Mouse (Mus musculus) forebrain, embryonic 12.5 days (tissue): ENCODE data around the gene Vkorc1. TPM values are rescaled to one million over a fixed set of nuclear protein-coding genes. Genes with fewer than 3 reads are reported as not detected.

Experiments used
- ATAC-seq: fragments of 200-750 bp; cut with Nextera tagmentation; 2 replicates; pipeline ENCODE4 v1.8.0; 2017; ENCODE audit warnings: moderate TSS enrichment; ENCODE audit not compliant: low FRiP score
- H3K27ac ChIP-seq: fragments of 300-500 bp; sonication (generic); 2 replicates; pipeline ENCODE4 v1.5.1; 2016; ENCODE audit warnings: mild to moderate bottlenecking
- H3K27me3 ChIP-seq: fragments of 300-500 bp; sonication (generic); 2 replicates; pipeline ENCODE4 v1.6.1; 2016; ENCODE audit warnings: mild to moderate bottlenecking
- H3K36me3 ChIP-seq: fragments of 300-500 bp; sonication (generic); replicated peaks from 2 replicates; pipeline ENCODE4 v1.6.1; 2016; ENCODE audit warnings: mild to moderate bottlenecking
- H3K4me1 ChIP-seq: fragments of 300-500 bp; sonication (generic); 2 replicates; pipeline ENCODE4 v1.6.1; 2016
- H3K4me2 ChIP-seq: fragments of 300-500 bp; sonication (generic); 2 replicates; pipeline ENCODE4 v1.6.1; 2016; ENCODE audit warnings: mild to moderate bottlenecking, moderate library complexity
- H3K4me3 ChIP-seq: fragments of 300-500 bp; sonication (generic); replicated peaks from 2 replicates; pipeline ENCODE4 v1.5.1; 2016; ENCODE audit warnings: mild to moderate bottlenecking
- H3K9ac ChIP-seq: fragments of 300-500 bp; sonication (generic); 2 replicates; pipeline ENCODE4 v1.6.1; 2016; ENCODE audit warnings: mild to moderate bottlenecking
- H3K9me3 ChIP-seq: fragments of 300-500 bp; sonication (generic); 2 replicates; pipeline ENCODE4 v1.6.1; 2016
- WGBS: fragments of 180-500 bp; shearing (Covaris S2); methylation state at CpG from one replicate; pipeline ENCODE4 v1.1.7; 2016; 5-methylcytosine and 5-hydroxymethylcytosine counted together
- polyA plus RNA-seq: library from polyadenylated mRNA; unstranded; fragments of >200 nt; fragmentation: Nextera tagmentation; extraction: Ambion mirVana; gene quantifications from 2 replicates; pipeline ENCODE4 v1.2.1, GENCODE M21; 2016

The Vkorc1 gene
- polyA plus RNA-seq, 1 experiment from 2014 or later, result 46.6 TPM

GRCm38 (mm10) chr7:127890798-127891197 lies 4.6 kb downstream of the Vkorc1 start, which contains the start of gene Prss53:
Gene Prss53, minus strand, starts transcription at chr7:127890970.
- 41% methylated on average over 4 of the region's 4 CpGs for WGBS
- Histone ChIP-seq H3K27ac (no peak within 1 kb of the TSS), H3K27me3 (no peaks in the 10 kb centered on the region), H3K4me2 (no peak within 1 kb of the TSS), H3K9me3 (no peaks in the 10 kb centered on the region), H3K9ac (no peak within 1 kb of the TSS), H3K4me3 (no peak within 1 kb of the TSS), H3K36me3 (peaks cover 56% of the 10 kb centered on the region), H3K4me1 (peaks cover 10% of the 10 kb centered on the region)
- ATAC-seq, result no peak

GRCm38 (mm10) chr7:127888821-127889220 lies 6.6 kb downstream of the Vkorc1 start:
- 76% methylated on average over 3 of the region's 3 CpGs for WGBS
- Histone ChIP-seq H3K9me3 (no peaks in the 10 kb centered on the region), H3K9ac (no peak overlapping the region), H3K4me3 (no peak overlapping the region), H3K4me1 (peaks cover 5% of the 10 kb centered on the region), H3K36me3 (peaks cover 75% of the 10 kb centered on the region), H3K4me2 (no peak overlapping the region), H3K27me3 (no peaks in the 10 kb centered on the region), H3K27ac (no peak overlapping the region)
- no peak for ATAC-seq

- WGBS, result 85% methylated on average over 3 of the region's 3 CpGs
- no peak for ATAC-seq
- Histone ChIP-seq H3K4me3 (no peak overlapping the region), H3K27me3 (no peaks in the 10 kb centered on the region), H3K27ac (no peak overlapping the region), H3K4me2 (no peak overlapping the region), H3K9ac (no peak overlapping the region), H3K4me1 (peaks cover 16% of the 10 kb centered on the region), H3K36me3 (peaks cover 79% of the 10 kb centered on the region), H3K9me3 (no peaks in the 10 kb centered on the region)
Observed at GRCm38 (mm10) chr7:127887781-127888180, 7.6 kb downstream of the Vkorc1 start.

GRCm38 (mm10) chr7:127887191-127887590 lies 8.2 kb downstream of the Vkorc1 start:
- Histone ChIP-seq H3K27me3 (no peaks in the 10 kb centered on the region), H3K27ac (no peak overlapping the region), H3K4me3 (no peak overlapping the region), H3K4me2 (no peak overlapping the region), H3K36me3 (peaks cover 85% of the 10 kb centered on the region), H3K9ac (no peak overlapping the region), H3K9me3 (no peaks in the 10 kb centered on the region), H3K4me1 (peaks cover 22% of the 10 kb centered on the region)
- WGBS, result 86% methylated on average over 8 of the region's 8 CpGs
- no peak for ATAC-seq

GRCm38 (mm10) chr7:127886551-127886950 lies 8.9 kb downstream of the Vkorc1 start:
- H3K9ac ChIP-seq, result no peak overlapping the region

GRCm38 (mm10) chr7:127885951-127886350 lies 9.5 kb downstream of the Vkorc1 start:
- 80% methylated on average over 6 of the region's 6 CpGs for WGBS
- H3K4me3 ChIP-seq, result no peak overlapping the region
- H3K4me1 ChIP-seq, result peaks cover 22% of the 10 kb centered on the region
- H3K9ac ChIP-seq, result no peak overlapping the region
- H3K4me2 ChIP-seq, result no peak overlapping the region
- no peak overlapping the region for H3K27ac ChIP-seq
- H3K27me3 ChIP-seq, result no peaks in the 10 kb centered on the region
- ATAC-seq, result no peak
- no peaks in the 10 kb centered on the region for H3K9me3 ChIP-seq
- H3K36me3 ChIP-seq, result peaks cover 98% of the 10 kb centered on the region

More at GRCm38 (mm10) chr7:127886551-127886950, 8.9 kb downstream of the Vkorc1 start:
- 93% methylated on average over 6 of the region's 6 CpGs for WGBS
- Histone ChIP-seq H3K27ac (no peak overlapping the region), H3K27me3 (no peaks in the 10 kb centered on the region), H3K36me3 (peaks cover 92% of the 10 kb centered on the region), H3K4me3 (no peak overlapping the region), H3K9me3 (no peaks in the 10 kb centered on the region), H3K4me1 (peaks cover 22% of the 10 kb centered on the region), H3K4me2 (no peak overlapping the region)
- no peak for ATAC-seq

GRCm38 (mm10) chr7:127880431-127880830 lies 15.0 kb downstream of the Vkorc1 start:
- 87% methylated on average over 12 of the region's 12 CpGs for WGBS
- Histone ChIP-seq H3K9ac (no peak overlapping the region), H3K4me3 (no peak overlapping the region), H3K4me2 (no peak overlapping the region), H3K36me3 (peaks cover 77% of the 10 kb centered on the region), H3K27ac (no peak overlapping the region), H3K9me3 (no peaks in the 10 kb centered on the region), H3K27me3 (no peaks in the 10 kb centered on the region), H3K4me1 (peaks cover 31% of the 10 kb centered on the region)
- no peak for ATAC-seq

GRCm38 (mm10) chr7:127879301-127879700 lies 16.1 kb downstream of the Vkorc1 start:
- H3K27ac ChIP-seq, result no peak overlapping the region
- no peaks in the 10 kb centered on the region for H3K27me3 ChIP-seq
- no peak overlapping the region for H3K4me3 ChIP-seq
- H3K4me1 ChIP-seq, result peaks cover 34% of the 10 kb centered on the region
- H3K9ac ChIP-seq, result no peak overlapping the region
- no peaks in the 10 kb centered on the region for H3K9me3 ChIP-seq
- no peak for ATAC-seq
- 95% methylated on average over 9 of the region's 9 CpGs for WGBS
- no peak overlapping the region for H3K4me2 ChIP-seq
- peaks cover 66% of the 10 kb centered on the region for H3K36me3 ChIP-seq

GRCm38 (mm10) chr7:127876467-127877348 lies 18.7 kb downstream of the Vkorc1 start, which contains the start of gene Zfp668:
Gene Zfp668, minus strand, starts transcription at chr7:127876828.
- Histone ChIP-seq H3K4me2 (peak within 1 kb of the TSS; percentile 92), H3K4me1 (peaks cover 26% of the 10 kb centered on the region), H3K9ac (peak within 1 kb of the TSS; percentile 97), H3K27ac (peak within 1 kb of the TSS; percentile 100), H3K36me3 (peaks cover 46% of the 10 kb centered on the region), H3K9me3 (no peaks in the 10 kb centered on the region), H3K4me3 (peak within 1 kb of the TSS; percentile 95), H3K27me3 (no peaks in the 10 kb centered on the region)
- peak; percentile 64 for ATAC-seq
- WGBS, result under 1% methylated on average over 60 of the region's 60 CpGs

- Histone ChIP-seq H3K9ac (peak within 1 kb of the TSS; percentile 97), H3K4me1 (peaks cover 26% of the 10 kb centered on the region)
Observed at GRCm38 (mm10) chr7:127876041-127876466, 19.4 kb downstream of the Vkorc1 start, which contains the start of gene Zfp646. Gene Zfp646, plus strand, starts transcription at chr7:127876221.

GRCm38 (mm10) chr7:127875627-127876001 lies 19.8 kb downstream of the Vkorc1 start:
- ATAC-seq, result peak; percentile 96
- Histone ChIP-seq H3K4me3 (peak overlapping the region; percentile 95), H3K4me1 (peaks cover 26% of the 10 kb centered on the region), H3K27ac (peak overlapping the region; percentile 100), H3K4me2 (peak overlapping the region; percentile 92), H3K27me3 (no peaks in the 10 kb centered on the region), H3K9me3 (no peaks in the 10 kb centered on the region), H3K9ac (peak overlapping the region; percentile 97), H3K36me3 (peaks cover 43% of the 10 kb centered on the region)
- WGBS, result 0% methylated on average over 43 of the region's 43 CpGs

More at GRCm38 (mm10) chr7:127876041-127876466, 19.4 kb downstream of the Vkorc1 start, which contains the start of gene Zfp646:
- peak; percentile 90 for ATAC-seq
- no peaks in the 10 kb centered on the region for H3K27me3 ChIP-seq
- H3K9me3 ChIP-seq, result no peaks in the 10 kb centered on the region
- H3K4me2 ChIP-seq, result peak within 1 kb of the TSS; percentile 92
- peak within 1 kb of the TSS; percentile 100 for H3K27ac ChIP-seq
- H3K36me3 ChIP-seq, result peaks cover 46% of the 10 kb centered on the region
- WGBS, result under 1% methylated on average over 41 of the region's 41 CpGs
- peak within 1 kb of the TSS; percentile 95 for H3K4me3 ChIP-seq

- Histone ChIP-seq H3K4me2 (peak overlapping the region; percentile 92), H3K4me3 (peak overlapping the region; percentile 95), H3K27ac (peak overlapping the region; percentile 100), H3K27me3 (no peaks in the 10 kb centered on the region), H3K36me3 (peaks cover 41% of the 10 kb centered on the region), H3K9me3 (no peaks in the 10 kb centered on the region), H3K4me1 (peaks cover 26% of the 10 kb centered on the region), H3K9ac (peak overlapping the region; percentile 97)
- peak; percentile 40 for ATAC-seq
- WGBS, result 4% methylated on average over 20 of the region's 20 CpGs
Observed at GRCm38 (mm10) chr7:127874812-127875626, 20.4 kb downstream of the Vkorc1 start.
